Mouse (Mus musculus) kidney, adult 18-20 months (tissue): ENCODE measurements around the gene Gdf1.

Experiments used
- DNase-seq: peaks from one replicate; pipeline ENCODE4 v3.0.0; 2021

Gdf1 gene

GRCm38 (mm10) chr8:70329124-70329834, at the start of gene Gdf1:
Gene Gdf1, plus strand, starts transcription at chr8:70329817.
- DNase-seq: no peak

- no peak for DNase-seq
Observed at GRCm38 (mm10) chr8:70281001-70281400, 48.6 kb upstream of the Gdf1 start.

GRCm38 (mm10) chr8:70282603-70283135, 46.9 kb upstream of the Gdf1 start, which contains the start of gene Homer3:
Gene Homer3, plus strand, starts transcription at chr8:70282827.
- DNase-seq: peak; percentile 90

GRCm38 (mm10) chr8:70283136-70284077, 46.2 kb upstream of the Gdf1 start:
- DNase-seq: peak; percentile 10

- DNase-seq: no peak
Observed at GRCm38 (mm10) chr8:70284421-70284820, 45.2 kb upstream of the Gdf1 start.

GRCm38 (mm10) chr8:70285304-70285703, 44.3 kb upstream of the Gdf1 start:
- no peak for DNase-seq

GRCm38 (mm10) chr8:70286737-70287136, 42.9 kb upstream of the Gdf1 start:
- DNase-seq: no peak

- no peak for DNase-seq
Observed at GRCm38 (mm10) chr8:70293988-70294405, 35.6 kb upstream of the Gdf1 start.

GRCm38 (mm10) chr8:70300881-70301280, 28.7 kb upstream of the Gdf1 start:
- DNase-seq: no peak

GRCm38 (mm10) chr8:70302358-70302890, 27.2 kb upstream of the Gdf1 start, which contains the start of the genes Ddx49 and Cope:
Gene Ddx49, minus strand, starts transcription at chr8:70302489.
Gene Cope, plus strand, starts transcription at chr8:70302518.
- DNase-seq: peak; percentile 97

GRCm38 (mm10) chr8:70302901-70303300, 26.7 kb upstream of the Gdf1 start:
- no peak for DNase-seq

- no peak for DNase-seq
Observed at GRCm38 (mm10) chr8:70309311-70309710, 20.3 kb upstream of the Gdf1 start.

GRCm38 (mm10) chr8:70313399-70313798, 16.2 kb upstream of the Gdf1 start:
- no peak for DNase-seq

- peak; percentile 38 for DNase-seq
Observed at GRCm38 (mm10) chr8:70315624-70316510, 13.8 kb upstream of the Gdf1 start, which contains the start of gene Cers1. Gene Cers1, plus strand, starts transcription at chr8:70315775.

- DNase-seq: no peak
Observed at GRCm38 (mm10) chr8:70316511-70317504, 12.8 kb upstream of the Gdf1 start.

- DNase-seq: no peak
Observed at GRCm38 (mm10) chr8:70317872-70318271, 11.7 kb upstream of the Gdf1 start.

GRCm38 (mm10) chr8:70323716-70324115, 5.9 kb upstream of the Gdf1 start:
- DNase-seq: no peak

GRCm38 (mm10) chr8:70327512-70327911, 2.1 kb upstream of the Gdf1 start:
- no peak for DNase-seq

- no peak for DNase-seq
Observed at GRCm38 (mm10) chr8:70329835-70330740, 471 bp downstream of the Gdf1 start.
